Mouse (Mus musculus): ENCODE measurements around the gene Oit3.
A peak's percentile ranks its signal among the peaks of the same experiment; 100 is the strongest.
"Not testable (repeated sequence)": the region's sequence is repeated elsewhere in the genome, so short reads cannot be mapped to it uniquely, and the experiment has no call there.

Oit3 gene

GRCm38 (mm10) chr10:59426371-59426770 lies 15.2 kb downstream of the Oit3 start:
- no peak for DNase-seq

DNA sequence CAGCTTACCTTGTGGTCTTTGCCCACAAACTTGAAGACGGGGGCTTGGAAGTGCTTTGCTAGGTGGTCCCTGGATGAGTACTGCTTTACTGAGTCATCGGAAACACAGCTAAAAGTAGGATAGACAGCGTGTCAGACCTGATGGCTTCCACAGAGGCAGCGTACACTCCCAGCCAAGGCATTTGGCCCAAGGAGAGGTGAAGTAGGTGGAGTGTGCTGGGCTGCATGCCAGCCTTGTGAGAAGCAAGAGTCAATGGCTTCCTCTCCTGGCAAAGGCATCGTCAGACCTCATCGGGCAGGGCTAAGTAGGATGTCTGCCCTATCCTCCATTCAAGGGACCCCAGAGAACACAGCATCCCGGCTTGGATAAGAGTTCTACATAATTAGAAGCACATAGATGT lies 16.2 kb downstream of the Oit3 start:
- DNase-seq: no peak

GRCm38 (mm10) chr10:59424453-59424852 lies 17.1 kb downstream of the Oit3 start:
- no peak for DNase-seq

GRCm38 (mm10) chr10:59419516-59419915 lies 22.1 kb downstream of the Oit3 start:
- DNase-seq: no peak

DNA sequence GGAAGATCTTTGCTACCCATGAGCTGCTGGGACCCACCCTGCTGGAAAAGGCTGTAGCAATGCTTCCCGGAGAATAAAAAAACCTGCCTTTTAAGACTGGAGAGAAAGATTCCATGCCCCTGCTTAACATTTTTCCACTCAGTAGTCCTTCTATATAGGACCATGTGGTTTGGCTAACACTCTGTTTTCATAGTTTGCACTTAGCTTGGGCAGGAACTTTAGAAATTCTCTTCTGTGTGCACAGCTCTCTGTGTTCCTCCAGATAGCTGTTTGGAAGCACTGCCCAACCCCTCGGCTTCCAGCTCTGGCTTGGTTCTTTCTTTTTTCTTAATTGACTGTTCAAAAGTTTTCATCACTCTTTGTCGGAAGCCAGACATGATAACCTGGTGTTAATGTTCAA lies 25.0 kb downstream of the Oit3 start:
- no peak for DNase-seq

DNA sequence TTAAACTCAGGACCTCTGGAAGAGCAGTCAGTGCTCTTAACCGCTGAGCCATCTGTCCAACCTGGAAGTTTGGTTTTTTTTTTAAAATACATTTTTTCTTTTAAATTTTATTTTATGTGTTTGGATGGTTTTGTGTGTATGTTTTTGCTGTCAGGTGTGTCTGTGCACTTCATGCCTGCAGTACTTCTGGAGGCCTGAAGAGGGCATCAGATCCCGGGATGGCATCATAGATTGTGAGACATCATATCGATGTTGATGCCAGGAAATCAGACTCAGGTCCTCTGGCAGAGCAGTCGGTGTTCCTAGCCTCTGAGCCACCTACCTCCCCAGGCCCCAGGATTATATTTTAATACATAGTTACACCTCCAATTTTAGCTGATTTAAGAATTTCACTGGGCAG lies 27.9 kb downstream of the Oit3 start:
- no peak for DNase-seq

- no peak for DNase-seq
Measured at GRCm38 (mm10) chr10:59410264-59410663, 31.3 kb downstream of the Oit3 start.

- no peak for DNase-seq
Measured at GRCm38 (mm10) chr10:59408499-59408898, 33.1 kb downstream of the Oit3 start.

GRCm38 (mm10) chr10:59403793-59404149 lies 37.8 kb downstream of the Oit3 start:
- no peak for DNase-seq

DNA sequence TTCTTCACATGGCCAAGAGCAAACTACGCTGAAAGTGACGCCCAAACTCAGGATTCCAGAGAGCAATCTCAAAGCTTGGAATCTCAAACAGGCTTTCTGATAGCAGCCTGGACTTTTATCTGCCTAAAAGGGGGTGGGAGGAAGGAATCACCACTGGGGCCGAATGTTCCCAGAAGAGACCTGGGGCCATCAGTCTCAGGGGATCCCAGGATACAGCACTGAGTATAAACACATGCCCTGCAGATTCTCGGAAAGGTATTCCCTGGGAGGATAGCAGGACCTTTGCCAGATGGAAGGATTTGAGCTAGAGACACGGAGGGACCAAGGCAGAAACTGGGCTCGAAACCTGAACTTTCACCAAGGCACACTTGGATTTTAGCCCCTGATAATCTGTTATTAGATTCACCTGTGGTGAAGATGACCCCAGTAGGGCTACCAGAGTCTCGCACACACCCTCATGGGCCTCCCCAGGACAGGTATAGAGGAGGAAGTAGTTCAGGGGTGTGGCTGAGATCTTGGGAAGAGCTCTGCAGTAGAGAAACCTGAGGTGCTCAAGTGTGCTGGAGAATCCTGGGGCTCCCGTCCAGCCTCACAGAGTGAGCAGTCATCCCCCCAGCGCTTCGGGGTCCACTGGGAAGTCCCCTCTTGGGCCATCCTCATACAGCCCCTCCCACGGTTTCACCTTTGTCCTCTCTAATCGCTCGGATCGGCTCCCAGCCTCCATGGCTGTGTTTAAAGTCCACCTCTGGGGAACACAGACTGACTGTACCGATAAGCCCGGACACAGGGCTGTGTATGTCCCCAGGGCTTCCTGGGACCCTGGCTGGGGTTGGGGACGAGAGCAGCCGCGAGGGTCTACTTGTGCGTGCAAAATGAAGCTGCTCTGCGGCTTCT lies 38.4 kb downstream of the Oit3 start, which contains the start of gene Pla2g12b:
TSS of gene Pla2g12b (plus strand) at position 762 of the 894 bp plus-strand sequence.
- DNase-seq: no peak

- not testable (repeated sequence) for DNase-seq
Measured at GRCm38 (mm10) chr10:59395461-59395860, 46.1 kb downstream of the Oit3 start, which contains the start of gene Gm10273. TSS of gene Gm10273 (plus strand) at chr10:59395632.

DNA sequence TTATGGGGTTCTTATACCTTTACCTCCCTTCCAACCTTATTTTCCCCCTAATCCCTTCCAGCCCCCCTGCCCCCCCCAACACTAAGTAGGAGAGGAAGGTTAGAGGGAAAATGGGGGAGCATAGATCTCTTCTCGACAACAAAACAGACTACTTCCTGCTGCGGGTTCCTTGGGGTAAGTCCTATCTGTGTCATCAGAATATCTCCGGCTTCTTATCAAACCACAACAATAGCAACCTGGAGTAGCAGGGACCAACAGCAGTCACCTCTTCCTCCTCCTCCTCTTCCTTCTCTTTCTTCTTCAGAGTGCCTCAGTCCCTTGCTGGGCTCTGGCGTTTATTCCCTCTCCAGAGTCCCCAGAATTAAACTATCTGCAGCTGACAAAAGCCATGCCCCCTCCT lies 49.7 kb downstream of the Oit3 start:
- no peak for DNase-seq

DNA sequence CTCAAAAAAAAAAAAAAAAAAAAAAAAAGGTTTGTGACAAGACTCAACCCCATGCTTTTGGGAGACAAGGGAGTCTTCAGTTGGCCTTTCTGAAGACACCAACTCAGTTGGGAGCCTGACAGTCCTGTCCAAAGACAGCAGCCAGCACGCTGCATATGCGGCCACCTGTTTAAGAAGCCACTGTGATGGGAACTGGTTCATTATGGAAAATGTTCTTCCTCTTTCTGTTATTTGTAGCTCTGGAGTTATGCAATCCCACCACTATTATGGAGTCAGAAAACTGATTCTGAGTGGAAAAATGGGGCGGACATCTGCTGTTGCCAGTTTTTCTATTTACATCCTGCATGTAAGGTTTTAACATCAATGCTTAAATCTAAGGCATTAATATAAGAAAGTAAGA lies 51.9 kb downstream of the Oit3 start:
- peak; percentile 44 for DNase-seq

GRCm38 (mm10) chr10:59386951-59387350 lies 54.6 kb downstream of the Oit3 start:
- peak; percentile 74 for DNase-seq

DNA sequence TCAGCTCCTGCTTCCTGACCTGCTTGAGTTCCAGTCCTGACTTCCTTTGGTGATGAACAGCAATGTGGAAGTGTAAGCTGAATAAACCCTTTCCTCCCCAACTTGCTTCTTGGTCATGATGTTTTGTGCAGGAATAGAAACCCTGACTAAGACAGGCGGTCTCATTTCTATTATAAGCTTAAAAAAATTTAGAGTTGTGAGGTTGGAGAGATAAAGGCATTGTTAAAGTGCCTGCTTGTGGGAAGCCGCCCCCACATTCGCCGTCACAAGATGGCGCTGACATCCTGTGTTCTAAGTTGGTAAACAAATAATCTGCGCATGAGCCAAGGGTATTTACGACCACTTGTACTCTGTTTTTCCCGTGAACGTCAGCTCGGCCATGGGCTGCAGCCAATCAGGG lies 60.0 kb downstream of the Oit3 start:
- not testable (repeated sequence) for DNase-seq

DNA sequence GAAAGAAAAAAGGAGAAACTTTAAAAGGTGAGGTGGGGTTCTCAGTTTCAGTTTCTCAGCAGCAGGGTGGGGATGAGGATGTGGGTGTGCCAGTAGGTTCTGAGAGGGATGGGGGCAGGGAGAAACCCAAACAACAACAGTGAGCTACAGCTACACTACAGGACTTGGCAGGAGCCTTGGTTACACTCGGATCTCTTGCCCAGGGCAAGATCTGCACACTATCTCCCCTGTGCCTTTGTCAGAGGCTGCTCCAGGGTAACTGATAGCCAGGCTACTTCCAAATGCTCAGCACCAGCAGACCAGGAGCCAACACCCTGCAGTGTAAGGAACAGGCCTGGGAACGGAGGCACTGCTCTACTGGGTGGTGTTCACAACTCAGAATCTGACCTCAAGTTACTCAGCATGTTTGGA lies 61.2 kb downstream of the Oit3 start:
- no peak for DNase-seq

- no peak for DNase-seq
Measured at GRCm38 (mm10) chr10:59379927-59380326, 61.7 kb downstream of the Oit3 start.

- no peak for DNase-seq
Measured at GRCm38 (mm10) chr10:59378728-59379127, 62.9 kb downstream of the Oit3 start.

- DNase-seq: no peak
Measured at GRCm38 (mm10) chr10:59377906-59378305, 63.7 kb downstream of the Oit3 start.
